Mouse (Mus musculus): ENCODE results near the gene Meis2. TPM values are rescaled to one million over a fixed set of nuclear protein-coding genes. Genes with fewer than 3 reads are reported as not detected.

Gene Meis2
- polyA plus RNA-seq, 1 experiment from 2014 or later = 71.7 TPM

- no peak for ATAC-seq (ENCODE audit: insufficient number of reproducible peaks, insufficient read depth, low FRiP score, low TSS enrichment)
Observed at GRCm38 (mm10) chr2:115963293-115963835, 102.3 kb downstream of the Meis2 start.

DNA sequence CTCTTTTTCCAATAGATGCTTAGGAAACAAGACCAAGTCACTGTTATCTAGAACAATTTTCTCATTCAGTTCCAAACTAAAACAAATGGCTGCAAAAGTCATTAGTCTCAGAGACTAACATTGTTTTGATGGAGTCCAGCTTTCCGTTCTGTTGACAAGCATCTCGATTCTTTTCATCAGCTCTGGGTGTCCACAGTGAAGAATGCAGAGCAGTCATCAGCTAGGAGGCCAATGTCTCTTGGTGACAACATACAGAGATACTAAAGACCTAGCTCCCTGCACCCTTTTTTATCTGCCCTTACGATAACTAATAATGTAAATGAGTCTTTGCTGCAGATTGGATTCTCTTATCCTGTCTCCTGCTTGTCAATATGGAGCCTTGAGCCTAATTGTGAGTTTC is 102.9 kb downstream of the Meis2 start:
- no peak overlapping the region for H3K4me3 ChIP-seq
- H3K4me2 ChIP-seq (replicated peaks) = no peak overlapping the region
- 0 out of 2 replicates have a peak, but pooled peaks cover 2% of the 10 kb centered on the region for H3K27me3 ChIP-seq
- no peaks in the 10 kb centered on the region for H3K36me3 ChIP-seq
- no peak overlapping the region for H3K27ac ChIP-seq
- no peaks in the 10 kb centered on the region for H3K9me3 ChIP-seq
- ATAC-seq (ENCODE audit: insufficient number of reproducible peaks, insufficient read depth, low FRiP score, low TSS enrichment) = no peak
- no peak overlapping the region for H3K9ac ChIP-seq
- peaks cover 12% of the 10 kb centered on the region for H3K4me1 ChIP-seq
- WGBS = 70% methylated on average over 3 of the region's 3 CpGs

More at GRCm38 (mm10) chr2:115963293-115963835, 102.3 kb downstream of the Meis2 start:
- no peak overlapping the region for H3K4me2 ChIP-seq (replicated peaks)
- no peaks in the 10 kb centered on the region for H3K36me3 ChIP-seq
- H3K4me1 ChIP-seq = peaks cover 11% of the 10 kb centered on the region
- 0 out of 2 replicates have a peak, but pooled peaks cover 2% of the 10 kb centered on the region for H3K27me3 ChIP-seq
- WGBS = 38% methylated on average over 5 of the region's 5 CpGs
- H3K9me3 ChIP-seq = no peaks in the 10 kb centered on the region
- no peak overlapping the region for H3K9ac ChIP-seq
- H3K4me3 ChIP-seq = no peak overlapping the region
- no peak overlapping the region for H3K27ac ChIP-seq

DNA sequence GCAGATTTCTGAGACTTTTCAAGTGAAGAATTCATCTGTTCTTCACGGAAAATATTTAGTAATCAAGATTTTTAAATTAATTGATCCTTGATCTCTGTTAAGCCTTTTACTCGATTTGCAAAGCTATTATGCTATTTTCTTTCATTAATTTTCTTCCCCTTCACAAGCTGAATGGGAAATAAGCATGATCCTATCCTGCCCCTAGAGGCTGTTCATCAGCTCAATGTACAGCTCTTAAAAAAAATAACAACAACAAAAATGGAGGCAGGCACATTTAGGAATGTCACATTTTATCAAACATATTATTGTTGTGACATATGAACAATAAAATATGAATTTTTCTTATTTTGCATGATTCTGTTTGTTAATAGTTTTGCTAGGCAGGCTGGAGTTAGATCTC is 103.5 kb downstream of the Meis2 start:
- H3K9ac ChIP-seq = no peak overlapping the region
- H3K27ac ChIP-seq = no peak overlapping the region
- ATAC-seq (ENCODE audit: insufficient number of reproducible peaks, insufficient read depth, low FRiP score, low TSS enrichment) = no peak
- no peaks in the 10 kb centered on the region for H3K9me3 ChIP-seq
- 64% methylated on average over 2 of the region's 2 CpGs for WGBS
- 0 out of 2 replicates have a peak, but pooled peaks cover 2% of the 10 kb centered on the region for H3K27me3 ChIP-seq
- no peaks in the 10 kb centered on the region for H3K36me3 ChIP-seq
- no peak overlapping the region for H3K4me3 ChIP-seq
- peaks cover 15% of the 10 kb centered on the region for H3K4me1 ChIP-seq
- no peak overlapping the region for H3K4me2 ChIP-seq (replicated peaks)

GRCm38 (mm10) chr2:115960615-115961014 is 105.0 kb downstream of the Meis2 start:
- WGBS = 86% methylated on average over 7 of the region's 7 CpGs
- no peak overlapping the region for H3K4me2 ChIP-seq (replicated peaks)
- H3K9me3 ChIP-seq = no peaks in the 10 kb centered on the region
- H3K9ac ChIP-seq = no peak overlapping the region
- H3K4me1 ChIP-seq = peaks cover 15% of the 10 kb centered on the region
- no peak for ATAC-seq (ENCODE audit: insufficient number of reproducible peaks, insufficient read depth, low FRiP score, low TSS enrichment)
- no peak overlapping the region for H3K4me3 ChIP-seq
- H3K36me3 ChIP-seq = no peaks in the 10 kb centered on the region
- no peak overlapping the region for H3K27ac ChIP-seq
- 0 out of 2 replicates have a peak, but pooled peaks cover 2% of the 10 kb centered on the region for H3K27me3 ChIP-seq

GRCm38 (mm10) chr2:115956786-115957185 is 108.9 kb downstream of the Meis2 start:
- H3K4me1 ChIP-seq = peaks cover 15% of the 10 kb centered on the region; the same call in 1 of the 2 replicates
- H3K4me3 ChIP-seq = no peak overlapping the region
- 81% methylated on average over 2 of the region's 2 CpGs for WGBS
- H3K9ac ChIP-seq = no peak overlapping the region
- H3K27ac ChIP-seq = no peak overlapping the region
- H3K36me3 ChIP-seq = no peaks in the 10 kb centered on the region
- H3K9me3 ChIP-seq = no peaks in the 10 kb centered on the region
- no peak for ATAC-seq (ENCODE audit: insufficient number of reproducible peaks, insufficient read depth, low FRiP score, low TSS enrichment)
- H3K27me3 ChIP-seq = no peaks in the 10 kb centered on the region
- no peak overlapping the region for H3K4me2 ChIP-seq (replicated peaks)

DNA sequence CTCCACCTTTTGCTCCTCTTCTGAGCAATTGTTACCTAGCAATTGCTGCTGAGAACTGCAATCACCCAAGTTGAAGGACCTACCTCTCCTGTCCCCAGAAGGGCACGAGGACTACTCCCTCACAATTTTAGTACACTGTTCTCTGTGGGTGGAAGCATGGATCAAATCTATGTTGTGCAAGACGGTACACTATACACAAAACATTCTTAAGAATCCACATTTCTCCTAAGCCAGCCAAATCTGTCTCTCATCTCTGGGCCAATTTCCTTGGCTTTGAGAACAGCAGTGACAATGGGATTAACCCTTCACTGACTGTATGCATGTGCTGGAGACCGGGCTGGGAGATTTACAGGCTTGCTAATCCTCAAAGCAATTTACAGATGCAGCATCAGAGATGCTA is 115.0 kb downstream of the Meis2 start:
- no peak overlapping the region for H3K4me2 ChIP-seq (replicated peaks)

GRCm38 (mm10) chr2:115948630-115949426 is 116.8 kb downstream of the Meis2 start:
- Histone ChIP-seq H3K27me3 (no peaks in the 10 kb centered on the region), H3K27ac (no peak overlapping the region), H3K9me3 (no peaks in the 10 kb centered on the region), H3K4me3 (no peak overlapping the region), H3K36me3 (no peaks in the 10 kb centered on the region), H3K4me2 (replicated peaks) (no peak overlapping the region), H3K9ac (no peak overlapping the region), H3K4me1 (peaks cover 11% of the 10 kb centered on the region; the same call in 1 of the 2 replicates)
- 84% methylated on average over 7 of the region's 7 CpGs for WGBS
- no peak for ATAC-seq (ENCODE audit: insufficient number of reproducible peaks, insufficient read depth, low FRiP score, low TSS enrichment)

More for the DNA sequence above, 115.0 kb downstream of the Meis2 start:
- no peaks in the 10 kb centered on the region for H3K36me3 ChIP-seq
- no peak overlapping the region for H3K9ac ChIP-seq
- H3K4me1 ChIP-seq = peaks cover 11% of the 10 kb centered on the region; the same call in 1 of the 2 replicates
- no peak overlapping the region for H3K4me3 ChIP-seq
- H3K27me3 ChIP-seq = no peaks in the 10 kb centered on the region
- H3K9me3 ChIP-seq = no peaks in the 10 kb centered on the region
- no peak for ATAC-seq (ENCODE audit: insufficient number of reproducible peaks, insufficient read depth, low FRiP score, low TSS enrichment)
- 49% methylated on average over 3 of the region's 3 CpGs for WGBS
- H3K27ac ChIP-seq = no peak overlapping the region

DNA sequence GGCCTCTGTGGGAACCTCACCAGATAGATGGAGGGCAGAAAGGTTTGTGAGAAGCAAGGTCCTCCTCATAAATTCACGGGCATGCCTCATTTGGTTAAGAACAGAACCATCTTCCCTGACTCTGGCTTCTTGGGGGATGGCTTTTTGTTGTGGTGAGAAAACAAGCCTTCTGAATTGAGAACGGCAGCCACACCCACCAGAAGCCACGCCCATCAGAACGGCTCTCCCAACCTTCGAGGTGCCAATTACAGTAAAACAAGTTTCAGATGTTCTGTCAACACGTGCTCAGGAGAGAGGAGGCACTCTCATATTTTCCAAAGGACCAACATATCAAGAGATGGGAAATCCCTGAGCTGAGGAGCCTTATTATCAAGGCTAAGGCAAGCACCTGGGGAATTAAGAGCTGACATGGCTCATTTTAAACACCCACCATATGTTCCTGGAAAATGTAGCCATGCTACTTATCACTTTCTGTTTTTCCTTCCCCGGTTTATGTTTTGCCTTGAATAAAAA is 117.9 kb downstream of the Meis2 start:
- Histone ChIP-seq H3K27ac (no peak overlapping the region), H3K9ac (no peak overlapping the region), H3K9me3 (no peaks in the 10 kb centered on the region), H3K4me3 (no peak overlapping the region), H3K27me3 (no peaks in the 10 kb centered on the region), H3K36me3 (no peaks in the 10 kb centered on the region), H3K4me1 (peaks cover 11% of the 10 kb centered on the region; the same call in 1 of the 2 replicates), H3K4me2 (replicated peaks) (no peak overlapping the region)
- WGBS = 25% methylated on average over 7 of the region's 7 CpGs
- ATAC-seq (ENCODE audit: insufficient number of reproducible peaks, insufficient read depth, low FRiP score, low TSS enrichment) = no peak

DNA sequence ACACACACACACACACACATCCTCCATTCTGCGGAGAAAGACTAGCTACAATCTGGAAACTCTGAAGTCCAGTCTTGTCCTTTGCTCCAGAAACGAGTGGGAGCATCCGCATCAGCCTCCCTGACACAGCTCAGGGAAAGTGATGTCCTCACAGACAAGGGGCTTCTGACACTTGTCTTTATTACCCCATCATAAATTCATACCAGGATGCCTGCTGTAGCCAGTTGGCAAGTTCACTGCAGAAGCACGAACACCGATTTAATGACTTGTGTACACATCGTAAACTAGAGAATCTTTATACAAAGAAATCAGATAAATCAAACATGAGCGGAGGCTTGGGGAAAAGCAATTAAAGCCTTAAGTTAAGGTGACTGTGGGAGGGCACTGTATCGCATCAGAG is 122.6 kb downstream of the Meis2 start:
- no peaks in the 10 kb centered on the region for H3K27me3 ChIP-seq
- H3K4me3 ChIP-seq = no peak overlapping the region
- no peak overlapping the region for H3K27ac ChIP-seq
- H3K9me3 ChIP-seq = no peaks in the 10 kb centered on the region
- H3K4me2 ChIP-seq (replicated peaks) = no peak overlapping the region
- ATAC-seq (ENCODE audit: insufficient number of reproducible peaks, insufficient read depth, low FRiP score, low TSS enrichment) = no peak
- 88% methylated on average over 8 of the region's 8 CpGs for WGBS
- peaks cover under 1% of the 10 kb centered on the region; the same call in 1 of the 2 replicates for H3K4me1 ChIP-seq
- 0 out of 2 replicates have a peak, but pooled peaks cover 3% of the 10 kb centered on the region for H3K36me3 ChIP-seq
- H3K9ac ChIP-seq = no peak overlapping the region

DNA sequence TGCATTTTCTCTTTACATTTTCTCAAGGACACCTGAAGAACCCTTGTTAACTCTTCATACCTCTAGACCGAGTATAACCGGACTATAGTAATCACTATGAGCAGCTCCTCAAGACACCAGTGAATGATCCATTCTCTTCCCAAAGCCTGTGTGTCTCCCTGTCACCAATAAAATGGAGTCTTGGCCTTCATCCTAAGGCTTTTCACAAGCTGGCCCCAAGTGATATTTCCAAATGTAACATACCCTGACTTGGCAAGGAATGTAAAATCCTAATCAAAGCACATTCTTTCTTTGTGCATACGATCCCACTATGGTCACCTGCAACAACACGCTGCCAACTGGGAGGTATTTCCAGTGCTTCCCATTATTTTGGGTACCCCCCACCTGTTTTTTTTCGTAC is 125.8 kb downstream of the Meis2 start:
- no peaks in the 10 kb centered on the region for H3K4me1 ChIP-seq
- WGBS = 90% methylated on average over 5 of the region's 5 CpGs
- no peak for ATAC-seq (ENCODE audit: insufficient number of reproducible peaks, insufficient read depth, low FRiP score, low TSS enrichment)

GRCm38 (mm10) chr2:115938926-115939563 is 126.6 kb downstream of the Meis2 start:
- no peaks in the 10 kb centered on the region for H3K4me1 ChIP-seq
- WGBS = 88% methylated on average over 8 of the region's 8 CpGs
- 0 out of 2 replicates have a peak, but pooled peaks cover 3% of the 10 kb centered on the region for H3K36me3 ChIP-seq
- H3K4me2 ChIP-seq (replicated peaks) = no peak overlapping the region
- no peaks in the 10 kb centered on the region for H3K9me3 ChIP-seq
- H3K4me3 ChIP-seq = no peak overlapping the region
- H3K27me3 ChIP-seq = no peaks in the 10 kb centered on the region
- no peak for ATAC-seq (ENCODE audit: insufficient number of reproducible peaks, insufficient read depth, low FRiP score, low TSS enrichment)
- no peak overlapping the region for H3K9ac ChIP-seq
- no peak overlapping the region for H3K27ac ChIP-seq

More for the DNA sequence above, 125.8 kb downstream of the Meis2 start:
- Histone ChIP-seq H3K9me3 (no peaks in the 10 kb centered on the region), H3K27ac (no peak overlapping the region), H3K27me3 (no peaks in the 10 kb centered on the region), H3K4me3 (no peak overlapping the region), H3K36me3 (0 out of 2 replicates have a peak, but pooled peaks cover 3% of the 10 kb centered on the region), H3K4me2 (replicated peaks) (no peak overlapping the region), H3K9ac (no peak overlapping the region)

Measured in embryonic facial prominence, embryonic 12.5 days (tissue).